Mouse (Mus musculus): ENCODE results near the gene Trim28. TPM values are rescaled to one million over a fixed set of nuclear protein-coding genes. Genes with fewer than 3 reads are reported as not detected.

Trim28 gene
- polyA plus RNA-seq (2012), result 16.2 and 17.6 TPM in 2 replicates

DNA sequence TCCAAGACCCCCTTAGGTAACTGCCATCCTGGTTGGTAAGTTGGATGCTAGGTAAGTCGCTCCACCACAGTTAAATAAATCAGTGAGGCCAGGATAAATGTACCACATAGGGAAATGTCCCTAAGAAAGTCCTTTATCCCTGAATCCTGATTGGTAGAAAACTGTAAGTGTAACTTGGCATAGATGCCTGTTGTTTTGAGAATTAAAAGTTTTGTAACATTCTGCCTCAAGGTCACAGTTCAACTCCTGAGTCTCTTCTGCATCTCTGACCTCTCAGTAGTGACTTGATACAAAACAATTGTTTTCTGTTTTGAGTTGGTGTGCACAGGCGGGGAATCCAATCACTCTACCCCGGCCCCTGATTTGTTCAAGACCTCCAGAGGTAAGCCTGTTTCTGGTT, at the start of gene Trim28:
Gene Trim28, plus strand, starts transcription at position 264 of the 400 bp plus-strand sequence.
- H3K4me1 ChIP-seq (ENCODE audit: control insufficient read depth), result no peaks in the 10 kb centered on the region
- H3K9me3 ChIP-seq (ENCODE audit: control insufficient read depth, low read length), result no peaks in the 10 kb centered on the region
- H3K27me3 ChIP-seq (ENCODE audit: control insufficient read depth), result peaks cover 6% of the 10 kb centered on the region
- H3K36me3 ChIP-seq (ENCODE audit: control insufficient read depth), result no peaks in the 10 kb centered on the region
- H3K4me3 ChIP-seq (replicated peaks), result no peak within 1 kb of the TSS
- TF ChIP-seq TAL1 (IDR thresholded peaks at IDR 0.05; ENCODE audit: low read length), result no peak
- TF ChIP-seq GATA1 (IDR thresholded peaks at IDR 0.05; ENCODE audit: low read length), result no peak

DNA sequence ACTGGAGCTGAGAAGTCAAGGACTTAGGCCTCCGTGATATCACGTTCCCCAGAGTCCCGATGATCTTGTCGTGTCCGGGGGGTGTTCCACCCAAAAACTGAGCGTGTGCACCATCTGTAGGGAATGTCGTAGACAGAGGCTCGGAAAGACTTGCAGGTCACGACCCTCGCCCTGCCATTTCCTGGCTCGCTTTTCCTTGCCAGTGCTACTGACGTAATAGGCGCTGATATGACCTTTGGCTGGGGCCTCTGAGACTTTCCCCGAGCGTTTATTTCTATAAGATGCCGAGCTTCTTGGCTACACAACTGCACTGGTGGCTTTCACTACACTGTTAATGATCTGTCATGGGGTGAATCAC, 49.1 kb upstream of the Trim28 start:
- no peak for TF ChIP-seq TAL1 (IDR thresholded peaks at IDR 0.05; ENCODE audit: low read length)
- H3K36me3 ChIP-seq (ENCODE audit: control insufficient read depth), result no peaks in the 10 kb centered on the region
- peak overlapping the region; percentile 81 for H3K4me3 ChIP-seq (replicated peaks)
- no peaks in the 10 kb centered on the region for H3K9me3 ChIP-seq (ENCODE audit: control insufficient read depth, low read length)
- peaks cover 30% of the 10 kb centered on the region for H3K4me1 ChIP-seq (ENCODE audit: control insufficient read depth)
- no peaks in the 10 kb centered on the region for H3K27me3 ChIP-seq (ENCODE audit: control insufficient read depth)

DNA sequence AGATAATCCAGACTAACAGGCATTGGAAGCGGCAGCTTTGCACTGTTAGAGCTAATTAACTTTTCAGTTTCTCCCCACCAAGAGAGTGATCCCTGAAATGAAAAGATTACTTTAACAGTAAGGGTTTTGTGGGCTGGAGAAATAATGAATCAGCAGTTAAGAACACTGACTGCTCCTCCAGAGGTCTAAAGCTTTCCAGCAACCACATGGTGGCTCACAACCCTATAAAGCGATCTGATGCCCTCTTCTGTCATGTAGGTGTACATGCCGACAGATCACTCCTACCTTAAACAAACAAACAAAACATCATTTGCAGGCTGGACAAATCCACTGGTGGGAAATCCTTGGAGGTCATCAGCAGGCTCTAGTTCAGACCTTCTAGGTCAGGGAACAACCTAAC, 44.0 kb upstream of the Trim28 start:
- Histone ChIP-seq H3K9me3 (ENCODE audit: control insufficient read depth, low read length) (no peaks in the 10 kb centered on the region), H3K27me3 (ENCODE audit: control insufficient read depth) (no peaks in the 10 kb centered on the region), H3K4me3 (replicated peaks) (no peak overlapping the region), H3K4me1 (ENCODE audit: control insufficient read depth) (peaks cover 29% of the 10 kb centered on the region), H3K36me3 (ENCODE audit: control insufficient read depth) (no peaks in the 10 kb centered on the region)
- TF ChIP-seq GATA1 (IDR thresholded peaks at IDR 0.05; ENCODE audit: low read length), result no peak
- no peak for TF ChIP-seq TAL1 (IDR thresholded peaks at IDR 0.05; ENCODE audit: low read length)

DNA sequence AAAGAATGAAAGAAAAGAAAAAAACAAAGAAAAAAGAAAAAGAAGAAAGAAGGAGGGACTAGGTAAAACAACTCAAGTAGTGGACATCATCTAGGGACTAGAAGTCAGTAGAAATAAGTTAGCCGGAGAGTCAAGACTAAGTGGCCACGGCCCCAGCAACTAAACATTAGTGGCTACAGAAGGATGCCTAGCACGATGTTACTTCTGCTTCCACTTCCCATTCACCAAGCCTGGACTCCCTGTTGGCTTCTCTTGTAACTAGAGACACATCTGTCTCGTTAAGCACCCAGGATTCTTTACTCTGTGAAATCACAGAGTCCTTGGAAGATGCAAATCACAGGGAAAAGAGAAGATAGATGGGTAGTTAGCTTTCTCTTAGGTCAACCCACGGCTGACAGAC, 41.4 kb upstream of the Trim28 start:
- no peaks in the 10 kb centered on the region for H3K36me3 ChIP-seq (ENCODE audit: control insufficient read depth)
- no peaks in the 10 kb centered on the region for H3K9me3 ChIP-seq (ENCODE audit: control insufficient read depth, low read length)
- H3K4me1 ChIP-seq (ENCODE audit: control insufficient read depth), result peaks cover 28% of the 10 kb centered on the region
- no peaks in the 10 kb centered on the region for H3K27me3 ChIP-seq (ENCODE audit: control insufficient read depth)
- no peak overlapping the region for H3K4me3 ChIP-seq (replicated peaks)
- TF ChIP-seq GATA1 (IDR thresholded peaks at IDR 0.05; ENCODE audit: low read length), result no peak
- TF ChIP-seq TAL1 (IDR thresholded peaks at IDR 0.05; ENCODE audit: low read length), result no peak

DNA sequence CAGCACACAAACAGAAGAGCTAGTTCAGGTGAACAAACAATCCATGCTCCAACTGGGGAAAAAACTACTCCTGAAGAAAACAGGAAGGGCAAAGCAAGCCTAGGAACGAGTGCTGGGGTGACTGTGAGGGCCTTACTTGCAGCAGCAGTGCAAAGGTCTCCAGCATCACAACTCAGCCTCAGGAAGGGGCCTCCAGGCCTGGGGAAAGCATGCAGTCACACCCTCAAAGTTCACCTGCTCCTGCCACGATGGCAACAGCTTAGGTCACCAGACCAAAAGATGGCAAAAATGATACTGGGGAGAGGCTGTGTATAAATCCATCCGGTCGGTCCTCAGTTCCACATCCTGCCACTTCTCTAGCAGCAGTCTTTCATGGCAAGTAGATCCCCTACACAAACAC, 40.0 kb upstream of the Trim28 start:
- H3K4me1 ChIP-seq (ENCODE audit: control insufficient read depth), result peaks cover 32% of the 10 kb centered on the region
- no peak overlapping the region for H3K4me3 ChIP-seq (replicated peaks)
- no peaks in the 10 kb centered on the region for H3K27me3 ChIP-seq (ENCODE audit: control insufficient read depth)
- H3K9me3 ChIP-seq (ENCODE audit: control insufficient read depth, low read length), result no peaks in the 10 kb centered on the region
- no peaks in the 10 kb centered on the region for H3K36me3 ChIP-seq (ENCODE audit: control insufficient read depth)
- TF ChIP-seq TAL1 (IDR thresholded peaks at IDR 0.05; ENCODE audit: low read length) (no peak), GATA1 (IDR thresholded peaks at IDR 0.05; ENCODE audit: low read length) (no peak)

DNA sequence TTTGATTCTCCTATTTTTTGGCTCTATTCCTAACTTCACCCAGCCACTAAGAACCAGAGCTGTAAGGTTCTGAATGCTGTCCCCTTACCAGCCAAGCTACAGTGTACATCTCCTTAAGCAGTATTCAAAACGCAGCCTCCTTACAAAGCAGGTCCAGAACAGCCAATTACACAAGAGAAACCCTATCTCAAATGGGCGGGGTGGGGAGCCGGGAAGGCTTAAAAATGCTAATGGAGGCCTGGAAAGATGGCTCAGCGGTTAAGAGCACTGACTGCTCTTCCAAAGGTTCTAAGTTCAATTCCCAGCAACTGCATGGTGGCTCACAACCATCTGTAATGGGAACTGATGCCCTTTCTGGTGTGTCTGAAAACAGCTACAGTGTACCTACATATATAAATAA, 39.2 kb upstream of the Trim28 start:
- TF ChIP-seq TAL1 (IDR thresholded peaks at IDR 0.05; ENCODE audit: low read length) (no peak), GATA1 (IDR thresholded peaks at IDR 0.05; ENCODE audit: low read length) (no peak)
- no peaks in the 10 kb centered on the region for H3K36me3 ChIP-seq (ENCODE audit: control insufficient read depth)
- H3K4me3 ChIP-seq (replicated peaks), result no peak overlapping the region
- peaks cover 36% of the 10 kb centered on the region for H3K4me1 ChIP-seq (ENCODE audit: control insufficient read depth)
- H3K9me3 ChIP-seq (ENCODE audit: control insufficient read depth, low read length), result no peaks in the 10 kb centered on the region
- no peaks in the 10 kb centered on the region for H3K27me3 ChIP-seq (ENCODE audit: control insufficient read depth)

DNA sequence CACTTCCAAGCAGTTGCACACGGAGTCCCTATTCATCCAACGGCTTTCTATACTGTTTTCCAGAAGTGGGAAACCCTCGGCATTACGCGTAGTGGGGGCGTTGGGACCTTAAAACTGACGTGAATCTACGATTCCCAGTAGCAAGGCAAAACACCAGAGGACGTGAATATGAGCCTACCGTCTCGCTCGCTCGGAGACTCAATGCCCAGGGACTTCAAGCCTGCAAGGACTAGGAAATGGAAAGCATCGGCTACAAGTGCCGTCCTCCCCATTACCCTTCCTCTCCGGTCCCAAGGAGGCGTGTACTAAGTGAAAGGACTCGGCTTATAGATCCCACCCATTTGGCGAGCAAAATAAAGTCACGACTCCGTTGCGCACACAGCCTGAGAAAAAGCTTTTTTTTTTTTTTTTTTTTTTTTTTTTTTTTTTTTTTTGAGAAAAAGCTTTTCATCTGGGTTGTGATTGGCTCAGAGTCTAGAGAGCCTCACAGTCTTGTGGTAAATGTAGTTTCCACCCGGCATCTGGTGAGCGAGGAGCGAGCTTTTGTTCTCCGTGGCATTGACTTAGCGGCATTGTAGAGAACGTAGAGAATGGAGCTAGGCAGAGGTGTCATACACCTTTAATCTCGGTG, 37.3 kb upstream of the Trim28 start:
- H3K9me3 ChIP-seq (ENCODE audit: control insufficient read depth, low read length), result no peaks in the 10 kb centered on the region
- peak overlapping the region; percentile 75 for H3K4me3 ChIP-seq (replicated peaks)
- no peaks in the 10 kb centered on the region for H3K27me3 ChIP-seq (ENCODE audit: control insufficient read depth)
- no peaks in the 10 kb centered on the region for H3K36me3 ChIP-seq (ENCODE audit: control insufficient read depth)
- H3K4me1 ChIP-seq (ENCODE audit: control insufficient read depth), result peaks cover 55% of the 10 kb centered on the region
- TF ChIP-seq GATA1 (IDR thresholded peaks at IDR 0.05; ENCODE audit: low read length), result no peak
- TF ChIP-seq TAL1 (IDR thresholded peaks at IDR 0.05; ENCODE audit: low read length), result no peak

DNA sequence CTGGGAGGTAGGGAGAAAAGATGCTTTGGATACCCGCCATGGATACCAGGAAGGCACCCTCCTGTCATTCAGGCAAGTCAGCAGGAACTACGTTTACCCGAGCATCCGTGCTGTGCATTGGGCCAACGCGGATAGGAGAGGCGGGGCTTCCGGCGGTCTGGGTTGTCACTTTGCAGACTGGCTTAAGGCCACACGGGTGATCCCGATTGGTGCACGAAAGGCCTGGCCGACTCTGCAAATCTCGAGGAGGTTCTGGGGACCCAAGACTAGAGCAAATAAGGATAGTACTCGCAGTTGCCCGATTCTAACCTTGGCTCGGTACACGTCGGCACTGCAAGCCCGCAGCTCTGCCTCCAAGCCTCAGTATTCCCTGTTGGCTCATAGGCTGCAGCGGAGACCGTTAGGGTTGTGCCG, 33.2 kb upstream of the Trim28 start, which contains the start of gene Zfp324:
Gene Zfp324, plus strand, starts transcription at position 161 of the 414 bp plus-strand sequence.
- no peak for TF ChIP-seq GATA1 (IDR thresholded peaks at IDR 0.05; ENCODE audit: low read length)
- no peak for TF ChIP-seq TAL1 (IDR thresholded peaks at IDR 0.05; ENCODE audit: low read length)
- Histone ChIP-seq H3K4me3 (replicated peaks) (peak within 1 kb of the TSS; percentile 77), H3K27me3 (ENCODE audit: control insufficient read depth) (no peaks in the 10 kb centered on the region), H3K4me1 (ENCODE audit: control insufficient read depth) (peaks cover 71% of the 10 kb centered on the region), H3K9me3 (ENCODE audit: control insufficient read depth, low read length) (no peaks in the 10 kb centered on the region), H3K36me3 (ENCODE audit: control insufficient read depth) (peaks cover 26% of the 10 kb centered on the region)

DNA sequence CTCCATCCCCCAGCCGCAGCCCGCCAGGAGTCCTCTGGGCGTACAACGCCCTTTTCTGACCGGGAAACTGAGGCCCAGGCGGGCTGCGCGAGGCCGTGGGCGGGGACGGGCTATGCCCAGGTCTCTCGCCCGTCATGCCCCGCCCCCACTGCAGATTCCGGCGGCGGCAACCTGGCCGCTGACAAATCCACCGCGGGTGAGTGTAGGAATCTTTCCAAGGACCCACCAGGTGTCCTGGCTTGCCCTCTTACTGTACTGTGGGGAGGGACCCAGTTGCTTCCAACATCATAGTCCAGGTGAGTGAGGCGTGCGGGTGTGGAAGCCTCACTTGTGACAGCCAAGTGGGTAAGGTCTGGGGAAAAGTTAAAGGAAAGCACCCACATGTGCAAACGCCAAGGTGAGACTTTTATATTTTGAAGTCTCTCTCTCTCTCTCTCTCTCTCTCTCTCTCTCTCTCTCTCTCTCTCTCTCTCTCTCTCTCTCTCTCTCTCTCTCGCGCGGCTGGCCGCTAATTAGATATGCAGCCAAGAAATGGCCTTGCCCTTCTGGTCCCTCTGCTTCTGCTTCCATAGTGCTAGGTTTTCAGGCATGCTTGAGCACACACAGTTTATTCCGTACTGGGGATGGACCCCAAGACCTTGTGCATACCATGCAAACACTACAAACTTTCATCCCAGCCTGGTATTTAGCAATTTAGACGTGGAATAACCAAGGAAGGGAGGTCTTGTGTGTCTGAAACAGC, 32.6 kb upstream of the Trim28 start:
- TF ChIP-seq TAL1 (IDR thresholded peaks at IDR 0.05; ENCODE audit: low read length) (no peak), GATA1 (IDR thresholded peaks at IDR 0.05; ENCODE audit: low read length) (no peak)

More for the DNA sequence above, 32.6 kb upstream of the Trim28 start:
- Histone ChIP-seq H3K4me1 (ENCODE audit: control insufficient read depth) (peaks cover 67% of the 10 kb centered on the region), H3K36me3 (ENCODE audit: control insufficient read depth) (peaks cover 32% of the 10 kb centered on the region), H3K9me3 (ENCODE audit: control insufficient read depth, low read length) (no peaks in the 10 kb centered on the region), H3K4me3 (replicated peaks) (peak overlapping the region; percentile 77), H3K27me3 (ENCODE audit: control insufficient read depth) (no peaks in the 10 kb centered on the region)
